Mouse (Mus musculus): ENCODE results near the gene Serinc5.
A peak's percentile ranks its signal among the peaks of the same experiment; 100 is the strongest.

Serinc5 gene

GRCm38 (mm10) chr13:92615201-92615600 is 4.3 kb downstream of the Serinc5 start:
- DNase-seq = no peak

- DNase-seq = no peak
Observed at GRCm38 (mm10) chr13:92616459-92616858, 5.6 kb downstream of the Serinc5 start.

GRCm38 (mm10) chr13:92626196-92626595 is 15.3 kb downstream of the Serinc5 start:
- DNase-seq = no peak

- DNase-seq = no peak
Observed at GRCm38 (mm10) chr13:92626725-92627124, 15.8 kb downstream of the Serinc5 start.

DNA sequence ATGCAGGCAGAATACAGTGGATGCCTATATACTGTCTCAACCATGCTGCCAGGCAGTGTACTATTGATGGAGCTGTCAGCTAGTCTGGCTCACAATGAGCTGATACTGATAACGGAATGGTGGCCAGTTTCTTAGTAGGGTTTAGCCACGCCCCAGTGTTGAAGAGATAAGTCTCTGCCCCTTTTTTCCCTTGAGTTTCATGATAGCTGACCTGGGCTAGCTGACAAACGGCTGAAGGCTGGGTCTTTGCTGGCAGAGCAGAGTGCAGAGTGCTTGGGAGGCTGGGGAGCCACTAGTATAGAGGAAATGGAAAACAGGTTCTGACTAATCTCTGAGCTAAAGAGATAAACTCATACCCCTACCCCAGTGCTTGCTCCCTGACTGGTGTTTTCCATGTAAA is 18.6 kb downstream of the Serinc5 start:
- no peak for DNase-seq

DNA sequence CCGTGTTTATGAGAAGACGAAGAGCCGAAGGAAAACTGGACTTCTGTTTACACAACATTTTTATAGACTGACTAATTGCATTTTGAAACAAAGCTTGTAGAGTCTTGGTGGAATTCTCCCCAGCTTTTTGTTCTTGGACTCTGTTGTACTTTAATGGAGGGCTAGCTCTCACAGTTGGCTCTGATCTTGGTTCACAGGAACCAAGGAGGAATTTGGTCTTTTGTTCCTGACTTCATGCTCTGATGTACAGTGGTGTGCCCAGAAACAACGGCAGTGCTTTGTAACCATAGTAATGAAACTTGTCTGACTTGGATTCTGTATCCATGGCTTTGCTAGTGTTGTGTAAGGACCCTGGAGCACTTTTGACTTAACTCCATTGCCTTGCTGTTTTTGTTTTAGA is 20.6 kb downstream of the Serinc5 start:
- DNase-seq = no peak

DNA sequence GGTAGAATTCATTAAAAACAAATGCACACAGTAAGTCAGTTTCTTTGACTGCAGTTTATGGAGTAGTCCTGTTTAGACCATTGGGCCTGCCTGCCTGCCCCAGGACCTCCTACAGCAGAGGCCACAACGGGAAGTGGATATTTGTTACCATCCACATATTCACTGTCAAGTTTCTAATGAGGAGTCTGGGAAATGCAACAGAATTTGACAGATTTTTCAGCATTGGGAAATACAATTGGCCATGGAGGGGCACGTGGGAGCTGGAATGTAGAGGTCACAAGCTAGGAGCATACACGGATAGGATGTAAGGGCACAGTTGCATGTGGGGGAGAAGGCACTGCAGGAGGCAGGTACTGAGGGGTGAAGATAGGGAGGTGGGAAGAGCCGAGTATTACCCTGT is 21.7 kb downstream of the Serinc5 start:
- no peak for DNase-seq

DNA sequence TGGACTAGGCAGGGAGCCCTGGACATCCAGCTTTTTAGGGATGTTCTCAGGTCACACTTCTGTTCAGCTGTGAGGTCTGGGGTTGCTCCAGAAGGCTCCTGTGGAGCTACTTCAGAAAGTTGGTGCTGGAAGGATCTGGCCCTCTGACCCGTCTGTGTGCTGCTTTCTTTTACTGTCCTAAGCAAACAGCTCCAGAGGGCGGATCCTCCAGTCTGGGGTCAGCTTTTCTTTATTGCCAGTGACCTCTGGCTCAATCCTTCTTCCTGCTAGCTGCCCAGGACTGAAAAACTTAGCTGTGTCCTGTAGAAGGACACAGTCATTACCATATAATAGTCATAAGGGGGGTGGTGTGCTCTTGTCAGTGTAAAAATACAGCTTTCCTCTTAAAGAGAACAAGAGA is 24.1 kb downstream of the Serinc5 start:
- peak; percentile 53 for DNase-seq

DNA sequence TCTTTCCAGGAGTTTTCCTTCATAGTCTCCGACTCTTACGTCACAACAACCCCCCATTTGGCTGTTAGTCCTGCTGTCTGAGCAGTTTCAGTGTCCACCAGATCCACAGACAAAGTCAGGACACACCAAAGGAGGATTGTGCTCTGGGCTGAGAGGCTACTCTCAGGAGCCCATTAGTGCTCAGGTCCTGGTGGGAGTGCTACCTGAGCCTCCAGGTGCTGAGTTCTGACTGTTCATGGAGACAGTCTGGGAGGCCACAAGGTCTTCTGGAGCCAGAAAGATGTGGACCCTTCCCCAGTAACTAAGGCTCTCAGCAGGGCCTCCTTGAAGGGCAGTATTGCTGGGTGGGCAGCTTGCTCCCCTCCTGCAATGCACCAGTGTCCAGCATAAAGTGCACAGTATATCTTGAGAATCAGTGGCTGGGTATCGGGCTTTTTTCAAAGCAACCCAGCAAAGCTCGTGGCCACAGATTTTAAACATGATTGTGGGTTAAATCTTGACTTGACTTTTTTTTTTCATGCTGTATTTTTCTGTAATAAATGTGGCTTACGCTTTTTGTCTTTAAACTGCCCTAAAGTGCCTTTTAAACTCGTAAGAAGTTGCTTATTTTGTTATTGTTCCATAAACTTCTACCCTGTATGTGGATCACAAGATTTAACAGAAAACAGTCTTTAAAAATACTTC is 25.5 kb downstream of the Serinc5 start:
- DNase-seq = no peak

DNA sequence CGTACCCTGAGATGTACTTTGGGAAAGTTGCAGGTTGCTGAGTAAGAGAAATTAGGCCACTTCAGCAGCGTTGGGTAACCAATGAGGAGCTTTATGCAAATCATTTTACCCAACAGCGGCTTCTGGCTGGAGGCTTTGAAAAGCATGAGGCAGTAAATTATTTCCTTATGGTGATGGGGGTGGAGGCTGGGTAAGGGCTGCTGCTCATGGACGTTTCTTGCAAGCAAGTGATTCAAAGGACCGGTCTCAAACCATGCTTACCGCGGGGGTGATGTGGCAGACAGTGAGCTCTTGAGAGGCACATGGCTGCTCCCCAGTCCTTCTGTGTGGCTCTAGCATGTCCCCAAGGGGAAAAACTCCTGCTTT is 26.0 kb downstream of the Serinc5 start:
- DNase-seq = peak; percentile 84

- no peak for DNase-seq
Observed at GRCm38 (mm10) chr13:92639093-92640014, 28.5 kb downstream of the Serinc5 start.

DNA sequence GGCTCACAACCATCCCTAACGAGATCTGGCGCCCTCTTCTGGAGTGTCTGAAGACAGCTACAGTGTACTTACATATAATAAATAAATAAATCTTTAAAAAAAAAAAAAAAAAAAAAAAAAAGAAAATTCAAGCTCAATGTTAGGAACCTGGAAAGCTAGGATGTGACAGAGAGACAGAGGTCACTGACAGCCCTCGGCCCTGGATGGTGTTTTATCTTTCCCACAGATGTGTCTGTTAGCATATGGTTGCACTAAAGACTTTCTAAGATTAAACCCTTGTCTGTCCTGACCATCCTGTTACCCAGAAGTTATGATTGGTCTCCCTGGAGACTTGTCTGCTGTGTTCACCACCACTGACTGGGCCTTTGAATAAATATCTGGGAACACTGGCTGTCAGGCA is 33.3 kb downstream of the Serinc5 start:
- DNase-seq = no peak

- no peak for DNase-seq
Observed at GRCm38 (mm10) chr13:92644753-92645152, 33.9 kb downstream of the Serinc5 start.

- DNase-seq = no peak
Observed at GRCm38 (mm10) chr13:92647695-92648094, 36.8 kb downstream of the Serinc5 start.

GRCm38 (mm10) chr13:92649111-92649510 is 38.2 kb downstream of the Serinc5 start:
- no peak for DNase-seq

DNA sequence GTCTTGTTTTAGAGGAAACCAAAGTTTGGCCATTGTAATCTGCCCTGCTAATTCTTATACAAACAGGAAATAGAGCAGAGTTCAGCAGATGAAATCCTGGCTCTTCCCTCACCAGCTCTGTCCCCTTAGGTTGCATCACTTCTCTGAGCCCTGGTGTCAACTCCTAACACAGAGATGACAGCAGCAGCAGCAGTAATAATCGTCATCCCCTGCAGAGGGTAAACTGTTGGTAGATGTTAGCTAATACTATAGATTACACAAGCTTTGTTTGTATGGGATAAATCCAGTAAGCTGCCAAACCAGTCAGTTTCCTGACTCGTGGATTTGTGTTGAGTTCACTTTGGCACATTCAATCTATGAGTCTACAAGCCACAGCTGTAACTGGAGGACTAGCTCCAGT is 40.1 kb downstream of the Serinc5 start:
- DNase-seq = no peak

GRCm38 (mm10) chr13:92652498-92652897 is 41.6 kb downstream of the Serinc5 start:
- no peak for DNase-seq

DNA sequence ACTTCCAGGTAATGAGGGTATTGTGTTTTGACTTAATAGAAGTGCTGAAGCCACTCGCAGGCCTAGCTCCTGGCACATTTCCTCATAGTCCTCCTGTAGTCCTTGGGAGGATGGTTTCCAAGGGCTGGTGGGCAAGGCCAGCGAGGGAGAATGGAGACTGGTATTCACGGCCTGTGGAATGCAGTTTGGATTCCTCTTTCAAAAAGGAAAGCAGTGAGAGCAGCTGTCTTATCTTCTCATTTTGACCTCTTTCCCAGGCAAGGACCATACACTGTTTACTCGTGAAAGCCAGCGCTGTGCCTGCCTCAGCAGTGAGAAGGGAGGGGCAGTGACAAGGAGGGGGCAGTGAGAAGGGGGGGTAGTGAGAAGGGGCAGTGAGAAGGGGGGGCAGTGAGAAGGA is 42.4 kb downstream of the Serinc5 start:
- DNase-seq = no peak

GRCm38 (mm10) chr13:92656815-92657513 is 46.1 kb downstream of the Serinc5 start:
- no peak for DNase-seq

GRCm38 (mm10) chr13:92659611-92660010 is 48.7 kb downstream of the Serinc5 start:
- DNase-seq = no peak

- DNase-seq = no peak
Observed at GRCm38 (mm10) chr13:92662555-92663286, 51.8 kb downstream of the Serinc5 start.

- no peak for DNase-seq
Observed at GRCm38 (mm10) chr13:92665008-92665407, 54.1 kb downstream of the Serinc5 start.
